Mouse (Mus musculus) liver, postnatal 0 days (tissue): ENCODE results near the gene Atoh7.

Source experiments
- CTCF ChIP-seq: sonication (generic); IDR thresholded peaks from 2 replicates; pipeline ENCODE4 v1.5.1; 2016; ENCODE audit warnings: antibody characterized with exemption, low read depth
- EP300 ChIP-seq: IDR thresholded peaks from 2 replicates; pipeline ENCODE4 v1.6.1; 2016; ENCODE audit warnings: antibody characterized with exemption, low read depth, mild to moderate bottlenecking

- TF ChIP-seq CTCF (no peak), EP300 (no peak)
These were observed 26.7 kb downstream of the Atoh7 start for GRCm38 (mm10) chr10:63126116-63126515.
